Mouse (Mus musculus) left cerebral cortex, postnatal 10 days (tissue): ENCODE results near the gene Rgs16. TPM values are rescaled to one million over a fixed set of nuclear protein-coding genes. Genes with fewer than 3 reads are reported as not detected.

Source experiments
- DNase-seq, 2 experiments: peaks; one replicate each; pipeline ENCODE4 v3.0.0; 2021 to 2022; ENCODE audit warnings: low spot score in 2 of 2, mixed read lengths in 1 of 2; ENCODE audit errors: extremely low spot score in 1 of 2
- intact Hi-C: fragments of 180-260 bp; cut with DNase I; formaldehyde crosslinking; loops from one replicate; pipeline ENCODE4 v1.15.1; 2025
- total RNA-seq, 2 experiments: library from RNA; stranded (reverse); gene quantifications; 2 replicates each; pipeline ENCODE4 v1.2.3; 2021

The Rgs16 gene
- total RNA-seq, 2 experiments from 2014 or later, result 5.5 to 6.2 TPM

DNA sequence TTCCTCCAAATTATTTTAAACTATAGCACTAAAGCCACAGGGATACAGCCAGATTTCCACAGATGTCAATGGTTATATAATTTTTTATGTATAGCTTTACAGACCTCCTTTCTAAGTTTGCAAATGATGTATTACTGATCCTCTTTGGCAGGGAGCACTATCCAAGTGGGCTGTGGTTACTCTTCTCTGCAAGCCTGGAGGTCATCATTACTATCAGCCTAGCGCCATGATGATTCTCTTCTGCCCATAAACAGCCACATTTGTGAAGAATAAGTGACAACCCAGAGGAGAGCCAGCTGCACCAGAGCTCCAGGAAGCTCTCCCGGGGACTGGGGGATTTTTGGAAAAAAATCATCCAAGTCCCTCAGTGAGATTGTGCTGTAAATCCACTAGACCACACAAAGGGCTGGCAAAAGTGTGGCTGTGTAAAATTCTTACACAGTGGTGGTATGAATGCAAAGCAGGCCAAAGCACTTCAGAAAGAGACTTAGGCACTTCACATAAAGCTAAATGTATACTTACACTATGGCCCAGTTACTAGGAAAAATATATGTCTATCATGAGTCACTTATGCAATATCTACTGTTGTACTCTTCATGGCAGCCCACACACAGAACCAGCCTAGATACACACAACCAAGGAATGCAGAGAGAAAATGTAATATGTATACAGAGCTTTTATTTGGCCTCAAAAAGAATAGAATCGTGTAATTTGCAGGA lies 28.4 kb upstream of the Rgs16 start:
- intact Hi-C loops, result no loop called here
- no peak for DNase-seq

DNA sequence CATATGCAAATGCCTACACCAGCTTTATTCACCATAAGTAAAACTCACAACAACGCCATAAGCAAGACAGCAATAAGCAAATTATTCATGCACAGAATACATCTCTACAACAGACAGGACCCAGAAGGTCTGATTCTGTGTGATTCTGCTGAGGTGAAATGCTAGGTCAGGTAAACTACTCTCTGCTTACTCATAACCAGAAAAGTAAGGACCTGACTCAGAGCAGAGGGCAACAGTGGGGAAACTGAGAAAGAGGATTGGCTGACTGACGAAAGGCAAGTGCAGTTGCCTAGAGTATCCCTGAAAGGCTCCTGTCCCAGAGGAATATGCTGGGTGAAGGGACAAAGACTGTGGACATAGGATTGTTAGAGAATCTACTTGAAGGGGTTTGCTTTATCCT lies 27.5 kb upstream of the Rgs16 start:
- intact Hi-C loops, result no loop called here
- no peak for DNase-seq

DNA sequence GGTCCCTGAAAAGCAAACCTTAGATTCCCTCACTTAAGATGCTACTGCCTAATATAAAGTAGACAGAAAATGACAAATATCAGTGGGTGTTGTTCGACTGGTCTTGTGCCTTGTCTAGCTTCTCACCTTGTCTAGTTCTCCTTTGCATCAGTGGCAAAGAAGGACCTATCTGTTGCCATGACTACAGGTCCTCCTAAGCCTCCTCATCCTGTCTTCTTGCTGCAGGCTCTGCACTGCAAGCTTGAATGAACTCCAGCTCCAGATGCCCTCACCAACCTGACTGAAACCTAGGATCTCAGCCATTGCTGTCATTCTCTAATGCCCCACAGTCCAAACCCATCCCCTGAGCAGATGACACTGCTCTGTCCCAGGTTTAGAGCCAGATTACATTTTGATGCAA lies 22.2 kb upstream of the Rgs16 start:
- DNase-seq, result no peak
- intact Hi-C loops, result no loop called here

DNA sequence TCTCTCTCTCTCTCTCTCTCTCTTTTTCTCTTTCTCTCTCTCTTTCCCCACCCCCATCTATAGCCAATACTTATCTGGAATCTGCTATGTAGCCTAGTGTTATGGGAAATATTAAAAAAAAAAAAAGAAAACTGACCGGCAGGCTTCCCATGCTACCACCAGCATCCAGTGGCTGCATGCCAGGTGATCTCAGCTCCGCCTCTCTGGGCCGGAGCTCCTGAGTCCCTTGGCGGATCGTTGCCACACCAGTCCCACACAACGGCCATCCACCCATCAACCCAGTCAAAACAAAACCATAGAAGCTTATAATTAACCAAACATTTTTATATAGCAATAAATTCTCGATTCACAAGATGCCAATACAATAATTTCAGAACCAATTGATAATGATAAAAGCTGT lies 19.2 kb upstream of the Rgs16 start:
- intact Hi-C loops, result no loop called here
- no peak for DNase-seq

DNA sequence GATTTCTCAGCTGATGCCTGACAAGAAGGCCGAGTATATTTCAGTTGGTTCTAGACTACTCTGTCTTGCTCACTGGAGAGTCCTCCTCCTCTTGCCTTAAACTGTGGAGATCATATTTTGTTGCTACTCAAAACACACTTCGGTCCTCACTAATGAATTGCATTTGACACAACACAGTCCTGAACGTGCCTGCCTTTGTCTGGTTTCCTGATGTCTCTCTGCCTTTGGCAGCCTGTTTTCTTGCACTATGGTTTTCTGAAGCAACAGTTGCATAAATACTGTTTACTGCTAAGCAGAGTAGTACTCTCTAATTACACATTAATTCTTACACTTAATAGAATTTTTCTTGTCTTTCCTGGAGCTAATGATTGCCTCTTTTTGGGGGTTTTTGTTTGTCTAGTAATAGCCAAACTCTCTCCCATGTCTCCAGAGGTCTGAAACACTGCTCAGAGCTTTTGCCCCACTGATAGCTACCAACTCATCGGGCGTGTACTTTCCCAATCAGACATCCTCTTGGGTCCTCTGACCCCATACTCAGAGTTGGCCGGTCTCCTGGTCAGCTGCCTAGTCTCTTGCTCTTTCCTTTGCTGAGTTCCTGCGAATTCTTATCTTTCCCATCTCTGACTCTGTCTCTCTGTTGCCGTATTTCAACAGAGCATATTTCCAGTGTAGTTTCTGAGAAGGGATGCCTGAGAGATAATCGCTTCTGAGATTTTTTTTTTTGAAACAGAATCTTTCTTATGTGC lies 18.4 kb upstream of the Rgs16 start:
- DNase-seq, result no peak
- intact Hi-C loops, result no loop called here

DNA sequence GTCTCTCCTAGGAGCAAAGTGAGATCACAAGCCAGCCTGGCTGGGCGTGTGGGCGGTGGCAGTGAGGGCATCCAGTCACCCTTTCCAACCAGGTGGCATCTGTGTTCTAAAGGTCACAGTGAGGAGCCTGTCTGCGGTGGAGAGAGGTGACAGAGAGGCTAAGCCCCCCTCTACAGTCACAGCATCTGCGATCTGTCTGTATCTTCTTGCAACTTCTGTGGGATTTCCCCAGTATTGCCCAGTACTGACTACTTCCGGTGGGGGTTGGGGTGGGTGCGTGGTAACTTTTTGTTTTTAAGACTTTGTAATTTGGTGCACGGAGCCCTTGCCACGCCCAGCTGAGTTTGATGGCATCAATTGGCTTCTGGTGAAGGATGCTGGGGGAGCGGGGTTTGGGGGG lies 16.7 kb upstream of the Rgs16 start:
- no peak for DNase-seq

DNA sequence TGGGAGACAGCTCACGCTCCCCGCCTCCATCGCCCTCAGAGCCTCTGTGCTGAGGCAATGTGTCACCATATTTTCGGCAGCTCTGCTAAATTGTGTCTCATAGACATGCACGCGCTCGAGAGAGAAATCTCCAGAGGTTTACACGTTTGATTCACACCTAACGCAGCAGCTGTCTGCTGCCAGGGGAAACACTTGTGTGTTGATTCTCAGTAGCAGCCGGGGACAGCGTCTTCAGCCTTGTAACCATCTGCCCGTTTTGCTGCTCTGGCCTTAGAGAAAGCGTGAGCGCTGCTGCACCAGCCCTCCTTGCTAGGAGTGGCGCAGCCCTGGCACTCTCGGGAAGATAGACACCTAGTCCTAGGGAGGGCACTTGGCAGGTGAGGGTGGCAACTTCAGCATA lies 13.5 kb upstream of the Rgs16 start:
- intact Hi-C loops, result no loop called here
- DNase-seq, result no peak

More for the DNA sequence above, 16.7 kb upstream of the Rgs16 start:
- intact Hi-C loops, result no loop called here

DNA sequence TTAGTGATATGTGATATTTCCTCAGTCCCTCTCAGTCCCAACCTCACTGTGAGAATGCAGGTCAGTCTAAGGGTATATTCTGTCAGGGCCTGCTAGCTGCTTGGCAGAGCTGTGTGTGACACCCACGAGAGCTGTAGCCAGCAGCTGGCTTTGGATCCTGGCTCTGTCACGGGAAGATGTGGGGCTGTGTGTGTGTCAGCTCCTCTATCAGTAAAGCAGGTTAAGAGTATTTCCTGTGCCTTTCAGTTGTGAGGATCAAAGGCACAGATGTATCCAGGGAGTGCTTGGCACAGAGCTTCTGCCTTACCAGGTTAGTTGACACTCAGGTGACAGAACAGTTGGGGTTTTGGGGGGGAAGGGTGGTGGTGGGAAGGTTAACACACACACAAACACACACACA lies 10.3 kb upstream of the Rgs16 start:
- intact Hi-C loops, result no loop called here

DNA sequence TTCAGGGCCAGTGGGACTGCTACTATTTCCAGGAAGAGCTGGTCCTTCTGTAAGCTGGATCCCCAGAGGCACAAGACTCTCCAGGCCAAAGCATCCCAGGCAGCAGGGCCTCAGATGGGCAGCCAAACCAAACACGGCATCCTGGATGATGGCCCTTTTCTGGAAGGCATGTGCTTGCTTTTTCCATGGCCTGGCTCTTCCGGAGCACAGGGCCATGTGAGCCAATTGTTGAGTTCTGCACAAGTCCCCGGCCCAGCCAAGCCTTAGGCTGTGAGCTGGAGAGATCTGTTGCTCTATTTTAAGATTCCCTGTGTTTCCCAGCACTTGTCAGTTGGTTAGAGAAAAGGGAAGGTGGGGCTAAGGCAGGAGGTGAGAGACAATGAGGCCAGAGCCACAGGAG lies 9.5 kb upstream of the Rgs16 start:
- intact Hi-C loops, result no loop called here
- peak in 1 of 2 experiments; percentile 86 for DNase-seq

More for the DNA sequence above, 10.3 kb upstream of the Rgs16 start:
- DNase-seq, result no peak

DNA sequence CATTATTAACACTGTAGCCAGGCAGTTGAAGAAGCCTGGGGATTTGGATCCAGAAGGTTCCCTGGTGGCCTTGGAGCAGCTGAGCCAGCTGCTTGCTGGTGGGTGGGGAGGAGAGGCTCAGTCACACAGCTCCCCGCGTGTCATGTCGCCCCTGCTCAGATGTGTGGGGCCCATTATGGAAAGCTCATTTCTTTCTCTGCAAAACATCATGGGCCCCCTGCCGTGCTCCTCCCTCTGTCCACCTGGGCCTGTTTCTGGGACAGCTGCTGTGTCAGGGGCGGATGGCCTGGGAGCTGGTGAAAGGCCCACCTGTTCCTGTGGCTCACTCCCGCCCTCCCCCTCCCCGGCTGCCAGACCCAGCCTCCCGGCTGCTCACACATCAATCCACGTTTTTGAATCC lies 7.0 kb upstream of the Rgs16 start:
- DNase-seq, result peak in 1 of 2 experiments; percentile 27
- intact Hi-C loops, result no loop called here

DNA sequence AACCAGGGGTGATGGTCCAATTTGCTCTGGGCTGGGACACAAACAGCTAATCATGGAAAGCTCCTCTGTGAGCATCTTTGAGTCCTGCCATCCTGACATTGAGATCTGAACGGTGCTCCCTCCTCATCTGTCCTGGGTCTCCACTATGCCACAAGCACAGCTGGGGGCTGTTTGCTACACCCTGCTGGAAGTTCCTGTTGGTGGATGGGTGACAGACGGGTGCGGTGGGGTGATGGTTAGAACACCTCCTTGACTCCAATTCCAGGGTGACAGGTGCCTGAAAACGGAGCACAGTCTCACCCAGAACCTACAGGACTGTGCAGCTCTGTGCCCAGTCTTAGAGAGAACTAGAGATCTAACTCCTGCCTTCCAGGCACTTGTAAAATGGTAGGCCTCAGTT lies 5.3 kb upstream of the Rgs16 start:
- no peak for DNase-seq
- intact Hi-C loops, result no loop called here

DNA sequence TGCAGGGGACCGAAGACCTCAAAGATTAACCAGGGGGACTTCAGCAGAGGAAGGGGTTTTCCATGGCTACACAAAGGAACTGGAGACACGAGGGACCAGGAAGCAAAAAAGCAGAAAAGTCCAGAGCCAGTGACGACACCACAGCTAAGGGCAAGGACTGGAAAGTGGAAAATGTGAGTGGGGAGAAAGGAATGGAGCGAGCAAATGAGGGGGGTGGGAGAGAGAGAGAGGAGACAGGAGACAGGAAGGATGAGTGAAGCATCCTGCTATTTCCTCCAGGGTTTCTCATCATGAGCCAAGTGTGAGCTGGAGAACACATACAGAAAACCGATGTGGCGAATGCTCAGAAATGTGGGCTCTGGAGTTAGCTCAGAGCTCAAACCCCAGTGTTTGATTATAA lies 4.1 kb upstream of the Rgs16 start:
- DNase-seq, result no peak
- intact Hi-C loops, result no loop called here

DNA sequence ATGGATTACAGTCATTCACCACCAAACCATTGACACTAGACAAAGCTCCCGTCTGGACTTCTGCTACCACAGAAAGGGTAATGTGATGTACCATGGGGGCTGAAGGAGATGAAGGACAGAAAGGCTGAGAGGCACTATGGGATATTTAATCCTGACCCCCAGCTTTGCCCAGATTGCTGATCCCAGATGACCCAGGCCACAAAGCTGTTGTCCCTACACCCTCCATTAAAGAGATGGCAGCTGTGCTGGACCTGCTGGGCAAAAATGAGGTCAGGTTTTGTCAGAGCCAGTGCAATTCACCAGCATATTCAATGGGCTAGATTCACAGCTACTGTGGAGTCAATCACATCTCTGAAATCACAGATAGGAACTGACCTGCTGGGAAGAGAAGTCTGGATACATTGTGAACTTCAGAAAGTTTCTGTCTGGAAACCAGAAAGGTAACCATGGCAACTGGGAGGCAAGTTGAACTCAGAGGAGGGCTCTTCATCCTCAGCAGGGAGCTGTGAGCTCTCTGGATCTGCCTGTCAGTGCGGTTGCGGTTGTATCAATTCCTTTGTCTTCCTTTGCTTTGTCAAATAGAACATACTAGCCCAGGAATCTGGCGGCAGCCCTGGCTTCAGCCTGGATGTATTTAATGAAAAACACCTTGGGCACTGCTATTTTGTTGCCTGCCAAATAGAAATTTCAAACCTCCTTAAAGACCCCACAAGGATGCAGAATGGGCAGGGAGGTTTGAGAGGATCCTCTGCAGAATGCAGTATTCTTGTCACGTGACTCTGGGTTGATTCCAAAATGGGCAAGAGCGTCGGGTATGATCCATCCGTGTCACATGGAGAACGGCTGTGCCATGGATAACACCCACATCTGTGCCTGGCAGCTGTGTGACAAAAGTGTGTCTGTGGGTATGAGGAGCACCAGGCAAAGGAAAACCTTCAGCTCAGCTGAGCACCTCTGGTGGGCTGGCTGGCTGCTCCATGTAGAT lies 2.8 kb upstream of the Rgs16 start:
- no peak for DNase-seq
- intact Hi-C loops, result no loop called here

DNA sequence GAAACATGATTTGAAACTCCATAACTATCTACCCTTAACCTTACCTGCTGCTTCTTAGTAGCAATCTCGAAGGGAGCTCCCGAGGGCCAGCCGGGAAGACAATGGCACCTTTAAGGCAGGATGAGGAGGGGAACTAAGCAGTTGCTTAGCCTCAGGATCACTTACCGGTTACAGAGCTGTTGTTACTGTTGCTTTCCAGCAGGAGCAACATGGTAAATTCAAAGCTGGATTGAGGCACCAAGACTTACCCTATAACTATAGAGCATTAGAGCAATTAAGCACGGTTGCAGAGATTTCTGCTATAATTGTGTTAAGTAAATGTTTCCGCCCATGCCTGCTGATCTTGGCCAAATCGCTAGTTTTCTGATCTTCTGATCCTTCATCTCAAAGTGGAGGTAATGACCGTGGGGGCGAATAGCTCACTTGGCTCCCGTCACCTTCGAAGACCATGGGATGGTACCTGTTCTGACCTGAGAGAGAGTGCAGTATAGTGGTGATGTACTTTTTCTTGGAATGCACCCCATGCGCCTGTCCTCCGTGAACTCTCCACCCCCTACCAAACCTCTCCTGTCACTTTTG lies 623 bp upstream of the Rgs16 start:
- DNase-seq, result no peak
- intact Hi-C loops, result loop anchor here (5.0 kb wide), 1 partner anchor 62 kb away; no protein-coding TSS in a partner anchor

DNA sequence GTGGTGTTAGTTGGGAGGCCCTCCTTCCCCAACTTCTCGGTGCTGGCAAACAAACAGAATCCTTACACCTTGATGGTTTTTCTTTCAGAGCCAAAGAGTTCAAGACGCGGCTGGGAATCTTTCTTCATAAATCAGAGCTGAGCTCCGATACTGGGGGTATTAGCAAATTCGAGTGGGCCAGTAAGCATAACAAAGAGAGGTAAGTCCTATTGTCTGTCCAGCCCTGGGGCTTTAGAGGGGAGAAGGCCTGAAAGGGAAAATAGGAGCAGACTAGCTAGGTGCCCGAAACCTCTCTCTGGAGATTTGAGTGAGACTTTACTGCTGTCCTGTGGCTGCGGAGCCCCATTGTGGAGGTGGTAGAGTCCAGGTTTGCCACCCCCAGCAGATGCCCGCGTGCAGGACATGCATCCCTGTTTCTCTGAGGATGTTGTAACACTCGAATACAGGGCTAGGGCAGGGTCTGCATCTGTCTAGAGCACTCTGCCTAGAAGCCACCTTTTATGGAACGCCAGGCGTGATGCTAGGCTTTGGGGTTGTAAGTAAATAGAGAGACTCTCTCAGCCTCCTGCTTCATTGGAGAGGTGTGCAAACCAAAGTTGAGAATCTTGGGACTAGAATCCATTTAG lies 739 bp downstream of the Rgs16 start:
- DNase-seq, result no peak
- intact Hi-C loops, result loop anchor here (5.0 kb wide), 1 partner anchor 64 kb away; no protein-coding TSS in a partner anchor

DNA sequence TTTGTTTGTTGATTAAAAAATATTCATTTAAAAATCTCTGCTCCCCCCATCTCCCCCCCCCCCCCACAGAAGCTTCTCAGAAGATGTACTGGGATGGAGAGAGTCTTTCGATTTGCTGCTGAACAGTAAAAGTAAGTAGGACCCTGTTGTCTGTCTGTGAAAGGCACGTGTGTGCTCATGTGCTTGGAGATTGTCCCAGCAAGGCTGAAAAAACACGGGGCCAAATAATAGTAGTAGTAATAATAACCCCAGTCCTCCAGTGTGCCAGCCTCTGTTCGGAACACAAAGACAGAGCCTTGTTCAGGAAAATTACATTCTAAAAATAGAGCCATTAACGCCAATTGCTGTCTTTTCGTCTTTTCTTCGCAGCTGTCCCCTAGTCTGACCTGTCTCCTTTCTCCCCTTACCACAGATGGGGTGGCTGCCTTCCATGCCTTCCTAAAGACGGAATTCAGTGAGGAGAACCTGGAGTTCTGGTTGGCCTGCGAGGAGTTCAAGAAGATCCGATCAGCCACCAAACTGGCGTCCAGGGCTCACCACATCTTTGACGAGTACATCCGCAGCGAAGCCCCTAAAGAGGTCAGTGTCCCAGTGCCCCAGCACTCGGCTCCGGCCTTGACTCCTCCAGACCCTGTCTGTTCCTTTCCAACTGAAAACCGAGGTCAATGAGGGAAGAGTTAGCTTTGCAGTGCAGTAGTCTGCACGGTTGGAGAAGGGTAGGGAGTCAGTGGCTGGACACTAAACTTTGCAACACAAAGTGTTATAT lies 1.6 kb downstream of the Rgs16 start:
- intact Hi-C loops, result loop anchor here (1.0 to 5.0 kb wide), 2 partner anchors 64 to 184 kb away; no protein-coding TSS in a partner anchor
- DNase-seq, result no peak

DNA sequence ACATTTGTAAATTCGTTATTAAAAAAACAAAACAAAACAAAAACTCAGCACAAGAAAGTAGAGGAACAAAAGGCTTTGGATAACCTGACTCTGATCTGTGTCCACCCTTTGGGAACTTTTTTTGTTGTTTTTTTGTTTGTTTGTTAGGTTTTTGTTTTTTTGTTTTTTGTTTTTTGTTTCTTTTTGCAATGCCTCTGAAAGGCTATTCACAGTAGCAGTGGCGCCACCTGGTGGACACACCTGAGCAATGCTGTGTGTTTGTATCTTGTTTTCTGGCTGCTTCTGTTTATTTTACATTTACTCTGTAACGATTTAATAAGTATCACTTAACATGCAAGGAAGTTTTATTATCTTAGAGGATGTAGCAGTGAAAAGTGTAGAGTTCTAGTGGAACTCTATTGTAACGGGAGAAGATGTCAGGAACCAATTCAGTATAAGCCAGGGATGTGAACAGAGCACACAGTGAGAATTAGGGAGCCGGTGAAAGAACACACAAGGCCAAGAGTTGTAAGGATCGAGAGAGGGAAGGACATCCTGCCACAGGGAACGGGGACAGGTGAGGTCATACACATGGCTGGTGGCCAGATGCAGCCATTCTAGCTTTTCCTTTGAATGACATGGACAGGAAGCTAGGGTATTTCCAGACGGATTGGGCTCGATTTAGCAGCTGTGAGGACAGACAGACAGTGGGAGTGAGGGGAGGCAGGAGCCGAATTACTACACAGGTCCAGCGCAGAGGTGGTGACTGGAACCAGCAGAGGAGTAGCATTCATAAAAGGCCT lies 2.4 kb downstream of the Rgs16 start:
- intact Hi-C loops, result loop anchor here (1.0 to 5.0 kb wide), 2 partner anchors 65 to 185 kb away; no protein-coding TSS in a partner anchor
- DNase-seq, result peak; percentile 48 to 81
